Mouse (Mus musculus): Measurements from ENCODE around the gene Trim66.
A peak's percentile ranks its signal among the peaks of the same experiment; 100 is the strongest.

Trim66 gene

GRCm38 (mm10) chr7:109508034-109508433 is at the start of gene Trim66:
Gene Trim66 (minus strand): TSS chr7:109508134.
- DNase-seq: no peak

DNA sequence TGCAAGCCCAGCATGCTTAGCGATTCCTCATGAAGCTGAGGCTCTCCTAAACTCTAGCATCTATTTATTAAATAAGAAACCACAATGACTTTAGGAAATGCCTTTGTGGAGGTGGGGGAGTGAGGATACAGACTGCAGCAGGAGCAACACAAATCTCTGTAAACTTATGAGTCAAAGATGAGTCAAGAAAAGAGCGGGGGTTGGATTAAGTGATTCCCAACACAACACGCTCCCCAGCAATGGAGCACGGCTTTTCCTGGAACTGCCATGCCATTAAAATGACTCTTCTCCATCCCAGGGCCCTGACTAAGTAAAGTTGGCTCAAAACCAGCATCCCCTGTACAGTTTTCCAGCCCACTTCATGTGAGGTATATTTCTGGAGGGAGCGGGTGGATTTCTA is 38.8 kb upstream of the Trim66 start:
- no peak for DNase-seq

- DNase-seq: no peak
These were observed 38.3 kb upstream of the Trim66 start for GRCm38 (mm10) chr7:109546186-109546585.

- no peak for DNase-seq
These were observed 37.5 kb upstream of the Trim66 start for GRCm38 (mm10) chr7:109545255-109545993.

DNA sequence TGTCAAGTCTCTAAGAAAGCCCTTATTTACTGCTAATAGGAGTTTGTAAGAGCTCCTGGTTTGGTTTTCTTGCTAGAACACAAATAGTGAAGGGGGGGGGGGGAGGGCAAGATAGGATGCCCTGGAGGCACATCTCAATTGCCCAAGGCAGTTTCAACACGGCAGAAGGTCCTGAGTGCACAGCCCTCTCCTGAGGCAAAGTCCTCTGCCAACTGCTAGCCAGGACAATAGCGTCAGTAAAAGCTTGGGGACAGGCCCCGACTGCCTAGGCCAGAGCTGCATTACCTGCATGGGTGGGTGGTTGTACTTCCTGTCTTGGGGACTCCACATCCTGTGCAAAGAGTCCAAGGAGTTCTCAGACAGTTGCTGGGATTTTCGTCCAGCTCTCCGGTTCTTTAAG is 36.9 kb upstream of the Trim66 start:
- DNase-seq: no peak

DNA sequence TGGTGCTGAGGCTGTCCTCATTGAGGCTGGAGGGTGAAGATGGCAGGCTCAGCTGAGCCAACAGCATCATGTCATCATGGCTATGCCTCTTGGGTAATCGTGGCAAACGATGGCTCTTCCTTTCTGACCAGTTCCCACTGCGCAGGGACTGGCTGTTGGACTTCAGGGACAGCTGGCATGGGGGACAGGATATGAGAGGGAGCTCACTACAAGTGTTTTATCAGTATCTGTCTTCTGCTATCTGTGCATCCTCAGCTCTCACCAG is 34.4 kb upstream of the Trim66 start:
- no peak for DNase-seq

- DNase-seq: no peak
These were observed 33.9 kb upstream of the Trim66 start for GRCm38 (mm10) chr7:109541609-109542363.

DNA sequence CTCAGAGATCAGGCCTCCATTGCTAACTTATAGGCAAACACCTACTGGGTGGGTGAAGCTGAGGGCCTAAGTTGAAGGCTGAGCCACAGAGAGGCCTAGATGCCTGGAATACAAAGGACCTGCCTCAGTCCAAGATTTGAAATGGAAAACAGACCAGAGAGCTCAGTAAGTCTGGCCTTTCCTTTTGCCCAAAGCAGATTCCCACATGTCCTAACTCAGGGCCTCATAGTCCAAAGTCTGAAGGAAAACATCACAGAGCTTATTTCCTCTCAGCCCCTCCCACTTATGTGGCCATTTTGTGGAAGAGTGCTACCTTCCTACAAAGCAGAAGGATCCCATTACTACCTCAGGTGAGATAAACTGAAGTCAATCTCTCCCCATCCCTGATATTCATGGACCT is 33.0 kb upstream of the Trim66 start:
- DNase-seq: no peak

GRCm38 (mm10) chr7:109536451-109536946 is 28.6 kb upstream of the Trim66 start:
- peak; percentile 77 for DNase-seq

DNA sequence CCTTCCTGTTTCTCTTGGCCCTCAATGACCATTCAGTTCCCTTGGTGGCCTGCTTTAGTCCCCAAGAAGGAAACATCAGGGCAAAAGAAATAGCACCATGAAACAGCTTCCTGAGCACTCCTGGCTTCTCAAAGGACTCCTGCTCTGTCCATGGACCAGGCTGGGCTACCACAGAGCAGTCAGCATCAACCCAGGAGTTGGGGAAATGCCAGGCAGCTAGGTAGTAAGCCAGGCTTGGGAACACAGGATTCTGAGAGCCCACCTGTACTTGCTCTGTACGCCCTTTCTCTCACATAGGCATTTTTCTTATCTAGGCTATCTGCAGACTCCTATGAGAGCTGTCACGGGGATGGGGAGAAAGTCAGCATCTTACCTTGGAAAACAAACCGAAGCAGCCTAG is 27.0 kb upstream of the Trim66 start:
- no peak for DNase-seq

- DNase-seq: no peak
These were observed 26.0 kb upstream of the Trim66 start for GRCm38 (mm10) chr7:109533888-109534287.

DNA sequence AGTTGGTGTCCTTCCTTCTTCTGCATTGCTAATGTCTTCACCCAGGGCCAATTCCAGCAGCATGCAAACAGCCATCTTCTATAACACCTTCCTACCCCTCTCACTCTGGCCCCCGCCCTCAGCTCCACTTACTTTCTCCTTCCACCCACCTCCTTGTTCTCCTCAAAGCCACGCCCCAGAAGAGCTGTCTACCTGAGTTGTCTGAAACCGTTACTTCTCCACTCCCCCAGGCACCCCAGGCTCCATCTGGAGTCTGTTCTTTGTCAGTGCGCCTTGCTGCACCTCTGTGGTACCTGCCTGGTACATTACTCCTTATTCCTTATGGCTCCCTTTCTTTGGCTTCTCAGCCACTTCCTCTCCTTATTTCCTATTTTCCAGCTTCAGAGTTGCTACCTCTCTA is 25.2 kb upstream of the Trim66 start:
- DNase-seq: no peak

GRCm38 (mm10) chr7:109532691-109533090 is 24.8 kb upstream of the Trim66 start:
- DNase-seq: no peak

DNA sequence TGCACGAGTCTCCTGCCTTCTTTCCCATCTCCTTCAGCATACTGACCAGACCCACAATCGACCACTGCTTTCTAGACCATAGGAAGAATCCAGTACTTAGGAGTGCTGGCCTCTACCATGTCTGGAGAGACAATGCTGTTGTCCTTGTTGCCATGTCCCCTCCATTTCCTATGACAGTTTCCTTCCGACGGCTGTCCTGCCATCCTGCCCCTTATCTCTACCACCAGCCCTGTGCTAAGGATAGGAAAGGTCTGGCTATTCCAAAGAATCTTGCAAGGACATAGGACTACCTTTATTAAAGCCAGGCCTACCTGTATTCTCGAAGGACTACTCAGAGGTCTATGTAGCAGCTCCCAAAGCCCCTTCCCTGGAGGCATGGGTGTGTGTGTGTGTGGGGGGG is 23.6 kb upstream of the Trim66 start:
- no peak for DNase-seq

GRCm38 (mm10) chr7:109529741-109530140 is 21.8 kb upstream of the Trim66 start:
- DNase-seq: no peak

GRCm38 (mm10) chr7:109528356-109528755 is 20.4 kb upstream of the Trim66 start:
- peak; percentile 55 for DNase-seq

- no peak for DNase-seq
These were observed 19.6 kb upstream of the Trim66 start for GRCm38 (mm10) chr7:109527536-109527935.

DNA sequence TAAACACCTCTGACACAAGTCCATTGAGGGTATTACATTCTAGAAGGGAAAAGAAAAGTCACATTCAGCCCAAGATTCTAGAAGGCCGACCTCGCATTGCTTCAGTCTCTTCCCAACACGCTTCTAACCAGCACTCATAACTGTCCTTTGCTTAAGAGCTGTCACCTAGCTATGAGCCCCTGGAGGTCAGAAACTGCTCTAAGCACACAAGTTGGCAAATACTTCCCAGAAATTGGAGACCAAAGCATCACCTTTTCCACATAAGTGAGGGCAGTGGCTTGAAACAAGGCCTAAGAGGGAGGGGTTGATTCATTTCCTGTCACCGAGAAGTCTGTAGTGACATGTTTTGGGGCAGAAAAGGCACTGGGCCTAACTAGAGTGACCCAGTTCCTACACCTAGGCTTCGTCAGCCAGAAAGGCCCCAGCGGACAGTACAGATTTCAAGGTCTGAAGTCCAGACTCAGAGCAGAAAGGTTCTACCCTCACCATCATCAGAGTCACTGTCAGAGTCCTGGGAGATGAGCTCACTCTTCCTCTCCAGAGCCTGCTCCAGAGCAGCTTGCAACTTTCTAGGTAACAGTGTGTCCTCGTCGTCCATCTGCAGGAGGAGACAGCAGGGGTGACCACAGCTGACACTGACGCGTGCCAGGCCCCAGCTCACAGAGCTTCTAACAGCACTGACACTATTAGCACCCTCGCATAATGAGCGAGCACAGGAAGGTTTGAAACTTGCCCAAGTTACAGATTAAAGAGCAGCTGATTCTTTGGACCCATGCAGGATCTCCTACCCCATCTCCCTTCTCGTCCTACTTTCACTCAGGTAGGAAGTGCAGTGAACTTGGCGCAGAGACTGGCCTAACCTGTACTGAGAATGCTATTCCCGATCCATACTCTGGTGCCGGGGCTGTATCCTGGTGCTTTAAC is 18.1 kb upstream of the Trim66 start:
- DNase-seq: no peak

DNA sequence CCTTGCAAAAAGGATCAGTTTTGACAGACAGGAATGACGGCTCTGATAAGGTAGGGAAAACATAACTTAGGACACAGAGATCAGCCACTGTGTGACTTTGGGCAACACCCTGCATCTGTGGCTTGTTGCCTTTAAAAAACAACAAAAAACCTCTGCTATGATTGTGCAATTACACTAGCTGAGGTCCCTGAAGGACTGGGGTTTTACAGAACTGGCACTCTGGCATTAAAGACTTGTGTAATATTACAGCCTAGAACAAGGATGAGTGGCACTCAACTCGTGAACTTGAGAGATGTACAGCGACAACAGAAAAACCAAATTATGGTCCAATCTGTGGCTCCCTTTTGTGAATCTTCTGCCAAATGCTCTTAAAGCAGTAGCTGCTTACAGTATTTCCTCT is 16.8 kb upstream of the Trim66 start:
- no peak for DNase-seq

DNA sequence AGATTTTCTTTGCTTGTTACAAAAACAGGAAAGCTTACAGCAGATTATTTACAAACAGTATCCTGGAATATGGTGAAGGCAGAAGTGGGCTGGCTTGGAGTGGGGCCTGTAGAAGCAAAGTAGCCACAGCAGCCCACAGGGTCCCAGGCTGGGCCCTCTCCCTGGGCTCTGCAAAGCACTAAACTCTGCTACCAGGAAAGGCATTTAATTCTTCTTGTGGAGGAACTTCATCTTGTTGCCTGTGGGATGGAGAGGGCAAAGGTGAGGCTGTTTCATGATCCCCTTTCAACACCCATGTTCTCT is 16.5 kb upstream of the Trim66 start:
- no peak for DNase-seq

- peak; percentile 50 for DNase-seq
These were observed 16.0 kb upstream of the Trim66 start for GRCm38 (mm10) chr7:109523741-109524441.

DNA sequence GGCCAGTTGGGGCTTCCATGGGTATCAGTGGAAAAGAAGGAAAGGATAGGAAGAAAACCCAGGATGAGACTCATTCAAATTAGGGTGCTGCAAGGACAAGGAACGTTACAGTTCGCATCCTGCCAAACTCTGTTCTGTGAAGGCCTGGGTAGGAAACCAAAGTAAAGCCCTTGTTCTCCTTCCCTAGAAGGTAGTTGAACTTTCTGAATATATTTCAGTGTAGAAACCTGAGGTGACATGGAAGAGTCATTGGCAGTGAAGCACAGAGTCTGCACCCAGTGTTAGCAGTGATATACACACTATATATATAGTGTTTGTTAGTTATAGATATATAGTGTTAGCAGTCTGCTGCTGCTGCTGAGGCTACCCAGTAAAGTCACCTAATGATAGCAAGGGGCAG is 15.4 kb upstream of the Trim66 start:
- no peak for DNase-seq

DNA sequence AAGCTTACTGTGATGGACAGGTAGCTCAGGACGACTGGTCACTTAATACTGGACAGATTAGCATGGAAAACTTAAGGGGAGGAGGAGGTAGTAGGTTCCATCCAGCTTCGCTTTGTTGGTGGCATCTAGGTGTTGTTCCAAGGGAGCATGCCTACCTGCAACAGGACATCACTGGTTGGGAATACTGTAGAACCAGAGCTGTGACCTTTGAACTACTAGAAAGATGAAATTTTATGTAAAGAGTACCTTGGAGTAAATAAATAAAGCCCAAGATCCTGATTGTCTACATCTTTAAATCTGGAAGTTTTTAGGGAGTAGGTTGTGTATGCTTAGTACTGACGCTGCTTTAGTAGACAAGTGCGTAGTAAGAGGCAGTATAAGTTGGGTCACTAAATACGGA is 14.2 kb upstream of the Trim66 start:
- DNase-seq: no peak

All from cerebellum, adult 9-10 months (tissue).